Mouse (Mus musculus) v-Abl transformed pro-B cells (cell line): Measurements from ENCODE around the gene Adamts17.

Experiments
- in situ Hi-C, 2 experiments: fragments of 400-800 bp; cut with MboI; formaldehyde crosslinking; loops; one replicate each; pipeline ENCODE4 v1.15.1; 2025; ENCODE audit not compliant: unreplicated experiment in 2 of 2

Adamts17 gene

GRCm38 (mm10) chr7:66929263-66929662, 89.7 kb downstream of the Adamts17 start:
- in situ Hi-C loops, result no loop called here

GRCm38 (mm10) chr7:66931291-66931690, 91.8 kb downstream of the Adamts17 start:
- in situ Hi-C loops, result no loop called here

- in situ Hi-C loops, result no loop called here
Observed at GRCm38 (mm10) chr7:66933251-66933650, 93.7 kb downstream of the Adamts17 start.

- in situ Hi-C loops, result no loop called here
Observed at GRCm38 (mm10) chr7:66934062-66934461, 94.5 kb downstream of the Adamts17 start.

- in situ Hi-C loops, result no loop called here
Observed at GRCm38 (mm10) chr7:66935041-66935440, 95.5 kb downstream of the Adamts17 start.

GRCm38 (mm10) chr7:66936042-66936755, 96.7 kb downstream of the Adamts17 start:
- in situ Hi-C loops, result no loop called here

- in situ Hi-C loops, result no loop called here
Observed at GRCm38 (mm10) chr7:66936911-66937310, 97.4 kb downstream of the Adamts17 start.

- in situ Hi-C loops, result no loop called here
Observed at GRCm38 (mm10) chr7:66938988-66939783, 99.7 kb downstream of the Adamts17 start.

GRCm38 (mm10) chr7:66940761-66941160, 101.2 kb downstream of the Adamts17 start:
- in situ Hi-C loops, result no loop called here

GRCm38 (mm10) chr7:66949006-66949405, 109.5 kb downstream of the Adamts17 start:
- in situ Hi-C loops, result no loop called here

GRCm38 (mm10) chr7:66952921-66953320, 113.4 kb downstream of the Adamts17 start:
- in situ Hi-C loops, result no loop called here

GRCm38 (mm10) chr7:66954073-66954472, 114.5 kb downstream of the Adamts17 start:
- in situ Hi-C loops, result no loop called here

- in situ Hi-C loops, result no loop called here
Observed at GRCm38 (mm10) chr7:66954723-66955122, 115.2 kb downstream of the Adamts17 start.

- in situ Hi-C loops, result no loop called here
Observed at GRCm38 (mm10) chr7:66955455-66955919, 116.0 kb downstream of the Adamts17 start.

- in situ Hi-C loops, result no loop called here
Observed at GRCm38 (mm10) chr7:66955978-66956377, 116.4 kb downstream of the Adamts17 start.

- in situ Hi-C loops, result no loop called here
Observed at GRCm38 (mm10) chr7:66957764-66958163, 118.2 kb downstream of the Adamts17 start.

GRCm38 (mm10) chr7:66960246-66961033, 120.9 kb downstream of the Adamts17 start:
- in situ Hi-C loops, result no loop called here

- in situ Hi-C loops, result no loop called here
Observed at GRCm38 (mm10) chr7:66962736-66963135, 123.2 kb downstream of the Adamts17 start.

- in situ Hi-C loops, result no loop called here
Observed at GRCm38 (mm10) chr7:66963541-66963940, 124.0 kb downstream of the Adamts17 start.

GRCm38 (mm10) chr7:66966541-66967205, 127.1 kb downstream of the Adamts17 start:
- in situ Hi-C loops, result no loop called here
